Mouse (Mus musculus) MEL (cell line): ENCODE results near the gene Hspa1a. TPM values are rescaled to one million over a fixed set of nuclear protein-coding genes. Genes with fewer than 3 reads are reported as not detected.

ENCODE experiments used
- DNase-seq: peaks from one replicate; pipeline ENCODE4 v3.0.0; 2011; ENCODE audit warnings: low read depth, low spot score
- H3K27ac ChIP-seq: 2 replicates; pipeline ENCODE4 v1.5.1; 2012; ENCODE audit warnings: low read depth, mild to moderate bottlenecking, control low read depth, low read length, moderate library complexity; ENCODE audit not compliant: control insufficient read depth
- H3K27me3 ChIP-seq, 2 experiments: fragments of 150-350 bp in 1 of 2; sonication (generic) in 1 of 2; 2 replicates each; pipeline ENCODE4 v1.6.1; 2012; ENCODE audit warnings: low read length in 2 of 2, mild to moderate bottlenecking in 2 of 2, improper control_type of control experiment in 1 of 2, moderate library complexity in 1 of 2; ENCODE audit not compliant: insufficient read depth in 2 of 2, control insufficient read depth in 1 of 2
- H3K36me3 ChIP-seq, 2 experiments: 2 replicates each; pipeline ENCODE4 v1.6.1; 2012 to 2014; ENCODE audit warnings: low read length in 2 of 2, improper control_type of control experiment in 1 of 2, inconsistent platforms in 1 of 2, mild to moderate bottlenecking in 1 of 2; ENCODE audit not compliant: insufficient read depth in 2 of 2, control insufficient read depth in 1 of 2
- H3K4me1 ChIP-seq, 2 experiments: fragments of 150-350 bp in 1 of 2; sonication (generic) in 1 of 2; 2 replicates each; pipeline ENCODE4 v1.6.1; 2012; ENCODE audit warnings: low read length in 2 of 2, improper control_type of control experiment in 1 of 2, mild to moderate bottlenecking in 1 of 2; ENCODE audit not compliant: insufficient read depth in 2 of 2, control insufficient read depth in 1 of 2
- H3K4me3 ChIP-seq, 2 experiments: fragments of 150-350 bp in 1 of 2; sonication (generic) in 1 of 2; 2 replicates each; pipeline ENCODE4 v1.5.1; 2012; ENCODE audit warnings: low read depth in 2 of 2, low read length in 2 of 2, mild to moderate bottlenecking in 2 of 2, moderate library complexity in 2 of 2, control low read depth in 1 of 2, improper control_type of control experiment in 1 of 2; ENCODE audit not compliant: control insufficient read depth in 1 of 2, insufficient read depth in 1 of 2
- H3K79me2 ChIP-seq: 2 replicates; pipeline ENCODE4 v1.6.1; 2012; ENCODE audit warnings: mild to moderate bottlenecking, low read length, moderate library complexity; ENCODE audit not compliant: control insufficient read depth, poor library complexity, insufficient read depth
- H3K9ac ChIP-seq: 2 replicates; pipeline ENCODE4 v1.6.1; 2012; ENCODE audit warnings: low read depth, mild to moderate bottlenecking, control low read depth, low read length, moderate library complexity; ENCODE audit not compliant: control insufficient read depth, poor library complexity, severe bottlenecking
- H3K9me3 ChIP-seq: fragments of 150-350 bp; sonication (generic); replicated peaks from 2 replicates; pipeline ENCODE4 v1.6.1; 2012; ENCODE audit warnings: mild to moderate bottlenecking, low read length, improper control_type of control experiment, moderate library complexity; ENCODE audit not compliant: insufficient read depth
- BHLHE40 ChIP-seq: IDR thresholded peaks from 2 replicates; pipeline ENCODE4 v1.6.1; 2012; ENCODE audit warnings: low read depth, mild to moderate bottlenecking, inconsistent platforms, low read length, improper control_type of control experiment, borderline replicate concordance
- CHD1 ChIP-seq: IDR thresholded peaks from 2 replicates; pipeline ENCODE4 v1.6.1; 2012; ENCODE audit warnings: low read depth, mild to moderate bottlenecking, inconsistent platforms, low read length, improper control_type of control experiment
- CHD2 ChIP-seq: IDR thresholded peaks from 2 replicates; pipeline ENCODE4 v1.6.1; 2011; ENCODE audit warnings: low read length, improper control_type of control experiment
- E2F4 ChIP-seq: IDR thresholded peaks from 2 replicates; pipeline ENCODE4 v1.6.1; 2011; ENCODE audit warnings: low read depth, low read length, improper control_type of control experiment, borderline replicate concordance
- ELF1 ChIP-seq: IDR thresholded peaks from 2 replicates; pipeline ENCODE4 v1.6.1; 2014; ENCODE audit warnings: low read depth, mild to moderate bottlenecking, inconsistent platforms, low read length, improper control_type of control experiment, moderate library complexity
- ETS1 ChIP-seq: IDR thresholded peaks from 2 replicates; pipeline ENCODE4 v1.6.1; 2012; ENCODE audit warnings: low read depth, mild to moderate bottlenecking, inconsistent platforms, low read length, improper control_type of control experiment, moderate library complexity
- GABPA ChIP-seq: IDR thresholded peaks from 2 replicates; pipeline ENCODE4 v1.6.1; 2012; ENCODE audit warnings: low read depth, mild to moderate bottlenecking, inconsistent platforms, low read length, improper control_type of control experiment, moderate library complexity
- GATA1 ChIP-seq: IDR thresholded peaks from 2 replicates; pipeline ENCODE4 v1.6.1; 2011; ENCODE audit warnings: low read depth, low read length, improper control_type of control experiment
- JUND ChIP-seq: IDR thresholded peaks from 2 replicates; pipeline ENCODE4 v1.6.1; 2011; ENCODE audit warnings: low read depth, mild to moderate bottlenecking, improper control_type of control experiment, low read length
- KAT2A ChIP-seq: conservative IDR thresholded peaks from 2 replicates; pipeline ENCODE4 v1.6.1; 2012; ENCODE audit warnings: low read depth, low read length, improper control_type of control experiment, inconsistent platforms
- MAFK ChIP-seq: IDR thresholded peaks from 2 replicates; pipeline ENCODE4 v1.6.1; 2011; ENCODE audit warnings: low read depth, mild to moderate bottlenecking, low read length, improper control_type of control experiment, borderline replicate concordance
- MAX ChIP-seq: IDR thresholded peaks from 2 replicates; pipeline ENCODE4 v1.6.1; 2011; ENCODE audit warnings: low read length, improper control_type of control experiment
- MAZ ChIP-seq: IDR thresholded peaks from 2 replicates; pipeline ENCODE4 v1.6.1; 2012; ENCODE audit warnings: low read depth, mild to moderate bottlenecking, inconsistent platforms, low read length, improper control_type of control experiment
- MEF2A ChIP-seq: IDR thresholded peaks from 2 replicates; pipeline ENCODE4 v1.6.1; 2014; ENCODE audit warnings: low read depth, mild to moderate bottlenecking, inconsistent platforms, low read length, improper control_type of control experiment; ENCODE audit not compliant: poor library complexity, insufficient replicate concordance, severe bottlenecking; ENCODE audit errors: extremely low read depth
- MXI1 ChIP-seq: IDR thresholded peaks from 2 replicates; pipeline ENCODE4 v1.6.1; 2011; ENCODE audit warnings: mild to moderate bottlenecking, low read depth, low read length, improper control_type of control experiment
- NELFE ChIP-seq: IDR thresholded peaks from 2 replicates; pipeline ENCODE4 v1.6.1; 2011; ENCODE audit warnings: low read depth, low read length, improper control_type of control experiment
- NRF1 ChIP-seq: IDR thresholded peaks from 2 replicates; pipeline ENCODE4 v1.6.1; 2014; ENCODE audit warnings: low read depth, mild to moderate bottlenecking, inconsistent platforms, low read length, improper control_type of control experiment, moderate library complexity; ENCODE audit not compliant: poor library complexity, insufficient read depth, severe bottlenecking
- POLR2A ChIP-seq, 2 experiments: IDR thresholded peaks; 2 replicates each; pipeline ENCODE4 v1.6.1; 2011 to 2012; ENCODE audit warnings: low read length in 2 of 2, mild to moderate bottlenecking in 2 of 2, control low read depth in 1 of 2, improper control_type of control experiment in 1 of 2, low read depth in 1 of 2, moderate library complexity in 1 of 2; ENCODE audit not compliant: control insufficient read depth in 1 of 2, insufficient read depth in 1 of 2, poor library complexity in 1 of 2
- POLR2AphosphoS2 ChIP-seq: IDR thresholded peaks from 2 replicates; pipeline ENCODE4 v1.6.1; 2011; ENCODE audit warnings: low read length, improper control_type of control experiment
- POLR2AphosphoS5 ChIP-seq: IDR thresholded peaks from 2 replicates; pipeline ENCODE4 v1.6.1; 2012; ENCODE audit warnings: low read depth, borderline replicate concordance, mild to moderate bottlenecking, inconsistent platforms, low read length, moderate library complexity, mixed read lengths
- RAD21 ChIP-seq: IDR thresholded peaks from 2 replicates; pipeline ENCODE4 v1.6.1; 2011; ENCODE audit warnings: mild to moderate bottlenecking, low read depth, low read length, improper control_type of control experiment
- RCOR1 ChIP-seq: IDR thresholded peaks from 2 replicates; pipeline ENCODE4 v1.6.1; 2012; ENCODE audit warnings: low read depth, mild to moderate bottlenecking, inconsistent platforms, low read length, improper control_type of control experiment
- SIN3A ChIP-seq: IDR thresholded peaks from 2 replicates; pipeline ENCODE4 v1.6.1; 2012; ENCODE audit warnings: low read length, improper control_type of control experiment, inconsistent platforms
- SMC3 ChIP-seq: IDR thresholded peaks from 2 replicates; pipeline ENCODE4 v1.6.1; 2011; ENCODE audit warnings: low read depth, low read length, improper control_type of control experiment
- TAL1 ChIP-seq: IDR thresholded peaks from 2 replicates; pipeline ENCODE4 v1.6.1; 2012; ENCODE audit warnings: mild to moderate bottlenecking, inconsistent platforms, low read length, moderate library complexity, mixed read lengths
- TBP ChIP-seq: IDR thresholded peaks from 2 replicates; pipeline ENCODE4 v1.8.0; 2011; ENCODE audit warnings: low read depth, low read length, improper control_type of control experiment
- UBTF ChIP-seq: IDR thresholded peaks from 2 replicates; pipeline ENCODE4 v1.6.1; 2012; ENCODE audit warnings: low read depth, mild to moderate bottlenecking, inconsistent platforms, low read length, improper control_type of control experiment, moderate library complexity, borderline replicate concordance; ENCODE audit not compliant: insufficient read depth
- USF1 ChIP-seq: IDR thresholded peaks from 2 replicates; pipeline ENCODE4 v1.6.1; 2014; ENCODE audit warnings: low read depth, mild to moderate bottlenecking, inconsistent platforms, low read length, improper control_type of control experiment, moderate library complexity
- USF2 ChIP-seq, 2 experiments: IDR thresholded peaks; 2 replicates each; pipeline ENCODE4 v1.6.1; 2011 to 2012; ENCODE audit warnings: improper control_type of control experiment in 2 of 2, low read length in 2 of 2, borderline replicate concordance in 1 of 2, inconsistent platforms in 1 of 2, low read depth in 1 of 2, mild to moderate bottlenecking in 1 of 2; ENCODE audit not compliant: insufficient read depth in 1 of 2
- ZC3H11A ChIP-seq: IDR thresholded peaks from 2 replicates; pipeline ENCODE4 v1.6.1; 2012; ENCODE audit warnings: low read depth, mild to moderate bottlenecking, inconsistent platforms, low read length, improper control_type of control experiment
- ZKSCAN1 ChIP-seq: IDR thresholded peaks from 2 replicates; pipeline ENCODE4 v1.6.1; 2012; ENCODE audit warnings: low read depth, mild to moderate bottlenecking, inconsistent platforms, low read length, improper control_type of control experiment, moderate library complexity
- ZMIZ1 ChIP-seq: IDR thresholded peaks from 2 replicates; pipeline ENCODE4 v1.6.1; 2012; ENCODE audit warnings: low read depth, mild to moderate bottlenecking, inconsistent platforms, low read length, improper control_type of control experiment, moderate library complexity
- polyA plus RNA-seq, 2 experiments: library from polyadenylated mRNA; stranded (reverse) in 1 of 2; unstranded in 1 of 2; fragments of >175 nt in 1 of 2; fragments of >200 nt in 1 of 2; gene quantifications; 2 replicates each; pipeline versions ENCODE4 v1.2.1 to v1.2.4; 2012; ENCODE audit warnings: low replicate concordance in 2 of 2, low read depth in 1 of 2; ENCODE audit not compliant: insufficient read length in 2 of 2, insufficient read depth in 1 of 2, missing spikeins in 1 of 2
- total RNA-seq: library from RNA; depleted of rRNA; stranded (reverse); fragments of 300-350 nt; gene quantifications from 2 replicates; pipeline ENCODE4 v1.2.3, GENCODE M21; 2012

Hspa1a gene
- total and polyA plus RNA-seq, 3 experiments, result not detected

GRCm38 (mm10) chr17:35001452-35002152, 29.6 kb upstream of the Hspa1a start (continued):
- TF ChIP-seq MAX, result 0 out of 2 replicates have a peak, but pooled peaks have one; percentile 17
- no peak for TF ChIP-seq USF1
- TF ChIP-seq MAFK, result no peak

- Histone ChIP-seq H3K27me3 (no peaks in the 10 kb centered on the region), H3K27ac (peak within 1 kb of the TSS; percentile 99), H3K79me2 (peaks cover 79% of the 10 kb centered on the region), H3K9me3 (no peaks in the 10 kb centered on the region), H3K36me3 (peaks cover 0 to 7% of the 10 kb centered on the region in 2 experiments; a peak in 3 of 4 replicates), H3K9ac (peak within 1 kb of the TSS; percentile 100), H3K4me1 (peaks cover 0 to 4% of the 10 kb centered on the region in 2 experiments; a peak in 1 of 4 replicates), H3K4me3 (peak within 1 kb of the TSS; percentile 70 to 89)
- peak; percentile 83 for DNase-seq
- TF ChIP-seq NELFE (peak; percentile 47), JUND (no peak), USF2 (IDR thresholded peaks at IDR 0.05; ENCODE audit: borderline replicate concordance in 1 of 2, insufficient read depth in 1 of 2, low read depth in 1 of 2, low read length in 2 of 2) (no peak), ZMIZ1 (no peak), USF1 (peak; percentile 34; the same call in 1 of the 2 replicates), UBTF (no peak), ZC3H11A (no peak), CHD1 (no peak; the same call in 1 of the 2 replicates), E2F4 (peak; percentile 75; the same call in 1 of the 2 replicates), GATA1 (no peak), RCOR1 (no peak), ETS1 (no peak), TBP (0 out of 2 replicates have a peak, but pooled peaks have one; percentile 2), SMC3 (no peak), MAZ (no peak), KAT2A (no peak), NRF1 (peak; percentile 31; the same call in 1 of the 2 replicates), MEF2A (no peak), POLR2AphosphoS5 (no peak), CHD2 (no peak), ELF1 (0 out of 2 replicates have a peak, but pooled peaks have one; percentile 31), BHLHE40 (no peak), POLR2AphosphoS2 (no peak), MXI1 (peak; percentile 76), GABPA (no peak), SIN3A (no peak), ZKSCAN1 (no peak), TAL1 (no peak), POLR2A (IDR thresholded peaks at IDR 0.05; ENCODE audit: control insufficient read depth in 1 of 2, insufficient read depth in 1 of 2, low read depth in 1 of 2, low read length in 2 of 2, poor library complexity in 1 of 2) (peak in 1 of 2 experiments; percentile 56; a peak in 1 of 4 replicates), RAD21 (no peak)
Measured at GRCm38 (mm10) chr17:35000717-35001451, 28.9 kb upstream of the Hspa1a start, which contains the start of gene Vars. Vars (plus strand) TSS chr17:35000987.
